Mouse (Mus musculus): Measurements from ENCODE around the gene Gm43720.
"Not testable (repeated sequence)": the region's sequence is repeated elsewhere in the genome, so short reads cannot be mapped to it uniquely, and the experiment has no call there.

Gene Gm43720

DNA sequence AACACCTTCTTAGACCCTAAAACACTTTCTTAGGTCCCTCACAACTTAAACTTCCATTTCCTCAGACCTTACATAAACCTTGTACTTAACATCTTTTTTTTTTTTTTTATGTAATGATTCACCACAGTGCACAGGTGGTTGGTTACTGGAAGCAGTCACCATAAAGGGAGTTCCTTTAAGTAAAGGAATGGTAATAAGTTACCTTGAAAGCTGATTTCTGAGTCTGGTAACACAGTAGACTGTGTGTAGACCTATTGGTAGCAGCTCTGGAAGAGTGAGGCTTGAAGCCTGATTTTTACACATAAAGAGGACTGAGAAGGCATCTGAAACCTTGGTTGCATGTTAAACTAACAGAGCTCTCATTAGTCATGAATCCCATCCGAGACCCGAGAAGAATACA, 59.9 kb downstream of the Gm43720 start:
- CTCF ChIA-PET, result interaction anchor here (0.7 kb wide), 1 partner anchor 49 kb away, joined by 3 read pairs; no protein-coding TSS in a partner anchor

DNA sequence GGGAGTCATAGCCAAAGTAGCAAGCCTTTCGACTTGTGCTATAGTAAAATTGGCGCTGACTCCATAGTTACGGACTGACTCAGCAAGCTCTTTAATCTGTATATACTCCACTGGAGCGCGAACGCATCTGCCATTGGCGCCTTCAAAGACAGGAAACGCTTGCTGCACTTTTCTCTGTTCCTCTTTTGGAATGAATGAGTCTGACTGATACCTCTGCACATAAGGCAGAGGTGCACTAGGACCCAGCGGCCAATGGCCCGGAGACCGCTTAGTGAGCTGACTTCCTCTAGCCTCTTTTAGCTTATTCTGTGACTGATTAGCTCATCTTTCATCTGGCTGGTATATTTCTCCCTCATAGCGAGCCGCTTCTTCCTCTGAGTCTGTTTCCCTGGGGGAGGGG, 63.1 kb downstream of the Gm43720 start:
- CTCF ChIA-PET, result not testable (repeated sequence)

Data from spleen, embryonic (tissue).